Mouse (Mus musculus): ENCODE data around the gene Impg2.

Impg2 gene

DNA sequence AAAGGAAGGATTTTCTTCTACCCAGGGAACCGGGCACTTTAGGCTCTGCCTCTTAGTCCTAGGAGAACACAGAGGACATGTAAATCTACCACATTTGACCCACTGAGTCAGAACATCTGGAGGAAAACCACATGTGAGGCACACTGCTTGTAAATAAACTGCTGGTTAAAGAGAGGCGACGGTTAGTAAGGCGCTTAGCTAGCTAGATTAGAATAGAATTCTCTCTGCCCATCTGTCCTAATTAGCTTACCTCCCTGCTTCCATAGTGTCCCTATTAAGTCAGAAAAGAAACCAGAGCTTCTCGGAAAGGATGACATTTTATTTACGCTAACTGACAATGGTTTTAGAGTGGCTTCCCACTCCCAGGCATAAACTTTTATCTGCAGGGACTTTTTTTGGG is at the start of gene Impg2:
Gene Impg2 (plus strand): TSS at position 263 of the 400 bp plus-strand sequence.
- no peak for DNase-seq (ENCODE audit: low read depth)

DNA sequence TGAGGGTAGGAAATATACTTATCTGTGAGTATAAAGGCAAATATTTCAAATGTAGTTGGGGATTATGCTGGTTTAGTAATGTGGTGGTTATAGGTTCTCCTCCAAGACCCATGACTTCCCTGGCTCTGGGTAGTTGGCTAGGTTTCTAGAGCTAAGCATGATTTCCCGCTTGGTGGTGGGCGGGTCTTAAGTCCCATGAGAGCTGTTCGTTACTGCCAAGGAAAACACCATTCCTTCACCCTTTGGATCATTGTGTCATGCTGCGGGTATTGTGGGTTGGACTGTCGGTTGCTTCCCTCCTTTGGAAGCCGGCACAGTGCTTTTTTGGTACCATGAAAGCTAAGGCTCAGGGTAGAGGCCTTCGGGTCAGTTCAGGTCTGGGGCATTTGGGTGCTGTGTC is 40.6 kb upstream of the Impg2 start:
- DNase-seq (ENCODE audit: low read depth), result no peak

DNA sequence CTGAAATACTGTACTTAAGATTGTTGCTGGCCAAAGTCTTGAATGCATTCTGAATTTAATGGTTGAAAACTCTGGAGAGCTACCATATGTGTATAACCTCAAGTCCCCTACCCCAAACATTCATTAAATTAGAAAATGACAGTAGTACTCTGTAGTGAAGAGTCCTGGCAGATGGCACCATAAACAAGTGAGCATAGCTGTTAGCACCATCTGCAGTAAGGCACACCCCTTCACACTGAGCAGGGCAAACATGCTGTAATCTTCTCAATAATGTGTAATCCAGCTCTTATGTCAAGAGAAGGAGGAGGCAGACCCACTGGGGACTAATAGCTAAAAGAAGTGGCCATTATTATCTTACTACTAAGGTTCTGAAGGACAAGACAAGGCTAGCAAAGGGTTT is 33.9 kb upstream of the Impg2 start:
- no peak for DNase-seq (ENCODE audit: low read depth)

DNA sequence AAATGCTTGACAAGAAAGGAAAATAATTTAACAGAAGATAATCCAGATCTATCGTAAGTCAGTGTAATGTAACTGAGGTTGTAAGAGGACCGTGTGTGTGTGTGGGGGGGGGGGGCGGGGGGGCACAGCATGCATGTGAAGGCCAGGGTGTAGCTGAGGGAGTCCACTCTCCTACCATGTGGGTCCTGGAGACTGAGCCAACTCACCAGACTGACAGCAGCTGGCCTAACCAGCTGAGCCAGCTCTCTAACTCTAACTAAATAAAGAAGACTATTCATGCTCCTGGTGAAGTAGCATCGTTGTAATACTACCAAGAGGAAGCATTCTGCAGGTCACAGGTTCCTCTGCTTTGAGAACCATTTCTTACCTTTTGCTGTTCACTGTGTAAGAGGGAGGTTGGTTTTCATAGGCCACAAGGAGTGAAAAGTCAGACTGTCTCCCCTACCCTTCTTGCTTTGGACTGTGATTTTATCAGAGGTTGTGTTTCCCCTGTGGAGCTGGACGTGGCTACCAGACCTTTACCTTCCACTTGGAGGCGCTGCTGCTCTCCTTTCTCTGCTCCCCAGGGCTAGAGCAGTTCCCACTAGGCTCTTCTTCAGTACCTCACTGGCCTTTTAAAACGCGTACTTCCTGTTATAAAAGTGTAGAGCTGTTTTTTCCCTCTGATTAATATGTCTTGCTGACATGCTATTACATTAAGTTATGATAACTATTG is 28.1 kb upstream of the Impg2 start:
- peak; percentile 7 for DNase-seq (ENCODE audit: low read depth)

DNA sequence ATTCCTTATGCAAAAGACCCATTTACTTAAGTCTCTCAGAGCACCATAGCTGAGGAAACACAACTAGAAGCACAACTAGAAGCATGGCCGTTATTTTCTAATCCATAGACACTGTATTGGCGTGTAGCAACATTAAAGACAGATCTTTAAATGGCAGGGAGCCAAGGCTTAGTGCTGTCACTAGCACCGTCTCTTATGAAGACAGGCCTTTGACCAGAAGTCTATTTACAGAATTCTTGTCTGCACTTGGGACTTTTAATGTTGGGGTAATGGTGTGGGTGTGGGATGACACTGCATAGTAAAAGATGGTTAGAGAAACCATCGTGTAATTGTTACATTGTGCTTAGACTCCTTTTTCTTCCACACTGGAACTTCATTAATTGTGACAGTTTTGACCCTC is 17.2 kb upstream of the Impg2 start:
- no peak for DNase-seq (ENCODE audit: low read depth)

DNA sequence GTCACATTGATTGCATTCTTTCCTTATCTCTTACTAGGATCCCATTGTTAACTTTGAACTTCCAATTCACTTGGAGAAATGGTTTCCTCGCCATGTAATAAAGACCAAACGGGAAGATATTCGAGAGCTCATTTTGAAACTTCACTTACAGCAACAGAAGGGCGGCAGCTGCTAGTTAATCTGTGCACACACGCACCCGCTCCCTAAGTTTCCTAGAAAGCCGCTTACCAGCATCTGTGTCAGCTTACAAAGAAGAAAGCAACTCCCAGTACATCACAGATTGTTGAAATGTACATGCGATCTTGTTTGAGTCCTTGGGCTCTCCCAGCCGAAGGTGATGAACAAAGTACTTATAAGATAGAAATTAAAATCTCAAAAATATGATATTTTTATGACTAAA is 15.9 kb upstream of the Impg2 start:
- DNase-seq (ENCODE audit: low read depth), result no peak

DNA sequence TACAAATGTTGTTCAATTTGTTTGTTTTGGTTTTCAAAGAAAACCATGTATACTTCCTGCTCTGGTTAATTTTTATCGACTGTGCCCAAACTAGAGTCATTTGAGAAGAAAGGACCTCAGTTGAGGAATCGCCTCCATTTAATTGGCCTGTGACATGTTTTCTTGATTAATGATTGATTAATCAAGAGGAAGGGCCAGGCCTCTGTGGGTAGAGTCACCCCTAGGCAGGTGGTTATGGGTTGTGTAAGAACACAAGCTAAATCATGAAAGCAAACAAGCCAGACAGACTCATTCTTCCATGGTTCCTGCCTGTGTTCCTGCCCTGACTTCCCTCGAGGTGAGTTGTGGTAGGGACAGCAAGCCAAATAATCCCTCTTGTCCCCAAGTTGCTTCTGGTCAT is 8.6 kb downstream of the Impg2 start:
- no peak for DNase-seq (ENCODE audit: low read depth)

DNA sequence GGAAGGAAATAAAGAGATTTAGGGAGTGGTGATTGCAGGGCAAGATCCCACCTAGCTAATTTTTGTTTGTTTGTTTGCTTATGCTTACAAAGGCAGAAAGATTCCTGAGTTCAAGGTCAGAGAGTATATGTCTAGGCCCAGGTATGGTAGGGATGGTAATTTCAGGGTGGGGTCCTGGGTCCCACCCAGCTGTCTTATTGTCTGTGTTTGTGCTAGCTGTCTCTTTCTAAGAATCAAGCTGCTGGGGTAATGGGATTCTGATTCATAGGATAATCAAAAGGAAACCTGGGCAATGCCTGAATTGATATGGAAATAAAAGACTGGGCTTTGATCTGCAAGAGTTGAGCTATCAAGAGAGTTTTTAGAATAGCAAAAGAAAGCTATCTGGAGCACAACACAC is 23.6 kb downstream of the Impg2 start:
- DNase-seq (ENCODE audit: low read depth), result no peak

DNA sequence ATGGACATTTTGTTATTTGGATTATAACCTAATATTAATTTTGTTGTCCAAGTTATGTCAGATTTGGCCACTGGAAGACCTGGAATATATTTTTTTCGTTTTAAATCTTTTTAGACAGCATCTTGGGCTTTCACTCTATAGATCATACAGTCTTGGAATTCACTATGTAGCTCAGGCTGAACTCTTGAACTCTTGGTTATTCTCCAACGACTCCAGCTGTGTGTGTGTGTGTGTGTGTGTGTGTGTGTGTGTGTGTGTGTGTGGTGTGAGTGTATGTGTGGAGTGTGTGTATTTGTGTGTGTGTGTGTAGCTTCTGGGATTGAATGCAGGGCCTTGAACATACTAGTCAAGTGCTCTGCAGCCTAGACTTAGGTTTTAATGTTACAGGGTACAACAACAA is 25.3 kb downstream of the Impg2 start:
- no peak for DNase-seq (ENCODE audit: low read depth)

DNA sequence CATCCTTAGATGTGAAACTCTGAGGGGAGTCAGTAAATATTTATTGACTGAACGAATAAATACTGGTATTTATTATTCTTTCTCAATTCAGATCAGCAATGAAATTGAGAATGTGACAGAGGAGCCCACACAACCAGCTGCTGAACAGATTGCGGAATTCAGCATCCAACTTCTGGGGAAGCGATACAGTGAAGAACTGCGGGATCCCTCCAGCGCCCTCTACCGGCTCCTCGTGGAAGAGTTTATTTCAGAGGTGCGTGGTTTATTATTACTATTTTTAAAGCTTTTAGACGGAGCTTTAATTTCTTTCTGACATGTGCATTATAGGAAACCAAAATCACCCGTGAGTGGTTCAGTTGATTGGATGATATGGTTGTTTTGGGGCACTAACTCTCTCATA is 27.2 kb downstream of the Impg2 start:
- peak; percentile 3 for DNase-seq (ENCODE audit: low read depth)

DNA sequence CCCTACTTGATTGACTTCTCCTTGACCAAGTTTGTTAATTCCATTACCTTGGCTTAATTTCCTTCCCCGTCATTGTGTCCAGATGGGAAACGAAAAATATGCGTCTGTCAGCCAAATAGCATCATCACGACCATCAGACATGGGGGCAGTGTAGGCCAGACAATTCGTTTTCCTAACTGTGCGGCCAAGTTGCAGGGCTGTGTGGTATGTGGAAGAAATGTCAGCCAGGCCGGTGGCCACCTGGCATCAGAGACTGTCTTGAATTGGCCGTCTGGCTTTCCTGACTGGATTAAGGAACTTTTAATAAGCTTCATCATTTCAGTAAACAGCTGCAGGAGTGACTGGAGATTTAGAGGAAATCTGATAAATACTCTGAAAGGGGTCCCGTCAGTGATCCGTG is 28.6 kb downstream of the Impg2 start:
- DNase-seq (ENCODE audit: low read depth), result no peak

DNA sequence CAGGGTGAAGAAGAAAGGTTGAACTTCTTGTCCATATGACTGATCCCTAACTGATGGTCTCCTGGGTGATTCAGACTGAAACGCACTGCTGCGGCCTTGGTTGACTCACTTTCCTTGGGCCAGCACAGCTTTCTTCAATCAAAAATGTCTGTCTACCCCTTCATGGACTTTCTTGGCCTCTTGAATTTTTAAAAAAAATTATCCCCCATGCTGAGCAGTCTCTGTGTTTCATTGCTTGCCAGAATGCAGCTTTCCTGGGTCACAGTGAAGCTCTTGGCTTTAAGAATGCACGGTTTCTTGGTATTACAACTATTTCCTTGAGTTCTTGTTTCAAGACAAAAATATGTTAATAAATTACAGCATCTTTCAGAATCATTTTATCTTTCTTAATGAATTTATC is 41.9 kb downstream of the Impg2 start:
- no peak for DNase-seq (ENCODE audit: low read depth)

DNA sequence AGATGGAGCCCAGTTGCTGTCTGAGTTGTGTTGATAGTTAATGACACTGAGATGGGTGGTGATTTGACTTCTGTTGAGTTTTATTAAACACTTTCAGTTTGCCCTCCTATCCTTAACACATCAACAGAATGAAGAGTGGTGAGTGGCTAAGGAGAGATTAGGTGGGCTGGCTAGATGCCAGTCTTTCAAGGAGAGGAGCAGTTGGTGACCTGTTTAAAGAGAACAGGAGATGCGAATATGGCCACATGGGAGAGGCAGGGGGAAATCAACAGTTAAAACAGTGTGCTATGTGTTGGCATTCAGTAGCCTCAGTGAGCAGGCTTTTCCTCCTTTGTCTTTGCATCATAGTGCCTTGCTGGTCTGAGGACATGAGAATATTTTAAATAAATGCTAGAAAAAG is 69.8 kb downstream of the Impg2 start:
- no peak for DNase-seq (ENCODE audit: low read depth)

DNA sequence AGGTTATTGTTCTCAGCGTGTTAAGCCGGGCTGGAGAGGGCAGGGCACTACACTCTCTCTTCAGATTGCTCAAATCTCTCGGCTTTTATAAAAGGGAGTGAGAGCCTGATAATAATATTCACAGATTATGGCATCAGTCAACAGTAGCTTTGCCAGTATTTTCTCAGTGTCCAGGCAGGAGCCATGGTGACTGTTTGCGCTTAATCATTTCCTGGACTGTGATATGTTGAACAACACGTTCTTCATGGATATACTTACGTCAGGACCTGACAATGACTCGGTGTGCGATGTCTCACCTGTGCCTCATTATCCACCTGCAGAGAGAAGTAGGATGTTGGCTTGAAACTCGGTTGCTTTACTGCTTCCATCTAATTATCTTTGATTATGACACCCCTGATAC is 74.9 kb downstream of the Impg2 start:
- DNase-seq (ENCODE audit: low read depth), result no peak

DNA sequence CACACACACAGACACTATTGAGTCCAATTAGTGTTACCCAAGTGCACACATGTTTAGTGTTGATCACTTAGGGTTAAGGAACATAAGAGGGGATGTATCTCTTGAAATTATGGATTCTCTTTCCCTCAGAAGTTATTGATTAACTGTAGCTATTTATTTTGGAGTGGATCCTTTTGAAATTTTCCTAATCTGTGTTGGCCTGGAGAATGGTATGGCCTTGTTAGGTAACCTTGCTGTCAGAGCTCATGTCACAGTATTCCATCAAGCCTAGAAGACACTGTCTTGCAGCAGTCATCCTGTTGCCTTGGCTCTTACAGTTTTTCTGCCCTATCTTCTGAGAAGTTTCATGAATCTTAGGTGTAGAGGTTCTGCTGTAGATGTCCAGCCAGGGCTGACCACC is 75.6 kb downstream of the Impg2 start:
- no peak for DNase-seq (ENCODE audit: low read depth)

DNA sequence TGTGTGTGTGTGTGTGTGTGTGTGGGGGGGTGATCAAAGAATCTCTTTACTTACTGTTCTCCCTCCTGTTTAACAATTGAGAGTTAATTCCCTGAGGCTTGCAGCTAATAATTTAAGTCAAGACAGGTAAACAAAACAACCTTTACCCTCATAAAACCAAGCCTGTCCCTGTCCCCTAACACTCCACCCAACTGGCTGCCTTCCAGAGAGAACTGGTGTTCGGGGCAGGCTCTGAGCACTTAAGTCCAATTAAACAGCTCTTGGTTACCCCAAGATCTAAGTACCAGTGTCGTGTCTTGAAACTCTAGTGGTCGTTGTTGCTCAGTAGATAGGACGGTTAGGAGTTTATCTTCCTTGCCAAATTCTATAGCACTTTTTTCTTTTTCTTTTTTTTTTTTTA is 77.2 kb downstream of the Impg2 start:
- no peak for DNase-seq (ENCODE audit: low read depth)

DNA sequence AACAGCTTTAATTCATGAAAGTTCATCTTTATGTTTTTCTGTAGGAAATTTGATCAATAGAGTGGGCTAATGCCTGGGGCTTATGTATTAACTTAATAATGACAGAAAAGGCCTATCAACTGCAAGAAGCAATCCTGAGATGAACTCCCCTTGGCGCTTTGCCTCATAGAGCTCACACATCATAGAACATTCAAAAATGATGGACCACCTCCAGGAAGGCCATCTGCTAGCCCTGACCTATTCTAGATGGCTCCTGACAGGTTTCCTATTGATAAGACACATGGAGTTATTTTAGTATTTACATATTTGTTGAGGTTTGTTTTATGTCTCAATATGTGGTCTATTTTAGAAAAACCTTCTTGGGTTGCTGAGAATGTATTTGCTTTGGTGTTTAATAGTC is 79.2 kb downstream of the Impg2 start:
- no peak for DNase-seq (ENCODE audit: low read depth)

DNA sequence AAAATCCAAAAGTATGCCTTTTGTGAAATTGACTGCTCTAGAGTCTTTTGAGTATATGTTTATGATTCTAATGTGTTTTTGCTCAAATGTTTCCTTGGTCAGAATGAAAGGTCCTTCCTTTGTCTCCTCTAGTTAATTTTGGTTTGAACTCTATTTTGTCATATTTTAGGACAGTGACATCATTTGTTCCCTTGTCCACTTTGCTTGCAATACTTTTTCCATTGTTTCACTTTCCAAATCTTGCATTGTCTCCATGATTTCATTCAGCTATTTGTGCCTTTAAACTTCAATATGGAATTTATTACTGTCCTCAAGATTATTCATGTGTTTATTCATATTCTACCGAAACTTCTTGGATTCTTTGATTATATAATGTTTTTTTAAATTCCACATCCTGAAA is 79.8 kb downstream of the Impg2 start:
- no peak for DNase-seq (ENCODE audit: low read depth)

DNA sequence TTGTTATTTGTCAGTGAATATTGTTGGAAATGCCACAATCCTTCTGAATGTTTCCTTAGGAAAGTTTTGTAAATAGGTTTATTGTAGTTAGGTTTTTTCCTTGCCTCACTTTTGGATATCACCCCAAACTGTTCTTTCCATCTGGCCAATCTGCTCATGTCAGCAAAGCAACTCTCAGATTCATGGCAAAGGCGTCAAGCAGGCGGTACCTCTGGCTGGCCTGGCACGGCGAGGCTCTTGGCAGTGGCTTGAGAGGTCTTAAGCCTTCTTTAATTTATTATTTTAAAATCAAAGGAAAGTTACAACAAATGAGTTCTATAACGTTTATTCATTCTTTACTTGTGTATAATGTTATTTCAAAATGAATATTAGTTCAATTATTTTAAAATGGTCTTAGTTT is 82.0 kb downstream of the Impg2 start:
- no peak for DNase-seq (ENCODE audit: low read depth)

DNA sequence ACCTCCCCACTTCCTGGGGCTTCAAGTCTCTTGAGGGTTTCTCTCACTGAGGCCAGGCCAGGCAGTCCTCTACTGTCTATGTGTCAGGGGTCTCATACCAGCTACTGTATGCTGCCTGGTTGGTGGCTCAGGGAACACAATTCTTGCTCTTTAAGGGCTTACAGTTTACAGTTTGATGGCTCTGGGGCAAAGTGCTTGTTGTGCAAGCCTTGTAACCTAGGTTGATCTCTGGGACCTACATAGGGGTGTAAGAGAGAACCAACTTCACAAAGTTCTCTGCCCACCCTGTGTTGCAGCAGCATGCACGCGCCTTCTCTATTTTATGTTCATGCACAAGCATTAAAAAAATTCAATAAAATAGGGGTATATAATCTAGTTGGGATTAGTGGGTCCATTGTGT is 82.9 kb downstream of the Impg2 start:
- DNase-seq (ENCODE audit: low read depth), result no peak

DNA sequence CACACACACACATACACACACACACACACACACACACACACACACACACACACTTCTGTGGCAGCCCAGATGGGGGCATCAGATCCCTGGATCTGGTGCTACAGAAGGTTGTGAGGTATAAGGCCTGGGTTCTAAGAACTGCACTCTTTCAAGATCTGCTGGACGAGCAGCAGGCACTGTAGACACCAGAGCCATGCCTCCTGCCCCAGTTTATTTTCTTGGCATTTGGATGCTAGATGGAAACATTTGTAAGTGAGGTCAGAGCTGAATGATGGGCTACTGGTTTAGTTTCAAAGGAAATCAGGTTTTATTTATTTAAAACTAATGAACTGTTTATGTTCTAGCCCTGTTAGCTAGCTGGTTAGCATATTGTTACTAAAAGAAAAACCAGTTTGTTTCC is 90.8 kb downstream of the Impg2 start:
- DNase-seq (ENCODE audit: low read depth), result no peak

DNA sequence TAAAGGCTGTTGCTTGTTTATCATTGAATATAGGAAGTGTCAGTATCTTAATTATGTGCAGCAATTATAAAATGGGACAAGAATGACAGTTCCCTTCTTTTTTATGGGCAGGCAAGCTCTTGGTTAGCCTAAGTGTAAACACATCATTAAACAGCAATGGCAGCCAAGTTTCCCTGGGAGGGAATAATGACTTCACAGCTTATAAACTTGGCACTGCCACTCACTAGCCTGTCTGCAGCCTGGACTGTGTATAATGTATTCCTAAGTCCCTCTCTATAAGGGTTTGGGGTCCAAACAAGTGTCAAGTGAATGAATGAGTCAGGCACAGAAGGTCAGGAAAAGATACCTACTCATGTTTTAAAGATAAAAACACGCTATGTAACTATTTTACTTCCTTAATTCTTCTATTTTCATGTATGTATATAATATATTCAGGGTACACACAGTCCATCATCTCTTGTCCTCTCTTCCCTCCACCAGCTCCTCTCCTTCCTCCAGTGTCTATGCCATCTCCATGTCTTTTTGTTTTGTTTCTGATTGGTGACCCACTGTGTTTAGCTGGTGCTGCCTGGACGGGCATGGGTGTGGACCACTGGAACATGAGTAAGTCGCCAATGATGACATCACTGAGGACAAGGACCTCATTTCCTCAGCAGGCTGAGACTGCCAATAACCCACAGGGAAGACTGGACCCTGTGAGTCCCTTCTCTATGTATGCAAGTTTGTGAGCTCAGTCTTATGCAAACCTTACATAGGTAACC is 92.0 kb downstream of the Impg2 start:
- DNase-seq (ENCODE audit: low read depth), result no peak

DNA sequence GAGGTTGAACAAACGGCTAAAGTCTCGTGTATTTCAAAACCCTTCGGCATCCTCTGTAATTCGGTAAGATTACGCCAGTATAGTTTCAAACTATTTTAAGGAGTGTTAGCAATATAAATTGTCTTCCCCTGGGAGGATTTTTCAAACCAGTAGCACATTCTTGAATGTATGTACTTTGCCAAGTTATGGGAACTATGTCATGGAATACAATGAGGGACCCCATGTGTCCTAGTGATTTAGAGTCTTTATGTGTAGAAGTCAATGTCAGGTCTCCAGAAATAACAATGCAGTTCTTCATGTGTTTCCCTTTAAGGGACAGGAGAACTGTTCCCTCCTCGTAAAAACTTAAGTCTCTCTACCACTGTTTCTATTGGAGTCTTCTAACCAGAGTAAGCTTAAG is 94.1 kb downstream of the Impg2 start:
- DNase-seq (ENCODE audit: low read depth), result no peak

DNA sequence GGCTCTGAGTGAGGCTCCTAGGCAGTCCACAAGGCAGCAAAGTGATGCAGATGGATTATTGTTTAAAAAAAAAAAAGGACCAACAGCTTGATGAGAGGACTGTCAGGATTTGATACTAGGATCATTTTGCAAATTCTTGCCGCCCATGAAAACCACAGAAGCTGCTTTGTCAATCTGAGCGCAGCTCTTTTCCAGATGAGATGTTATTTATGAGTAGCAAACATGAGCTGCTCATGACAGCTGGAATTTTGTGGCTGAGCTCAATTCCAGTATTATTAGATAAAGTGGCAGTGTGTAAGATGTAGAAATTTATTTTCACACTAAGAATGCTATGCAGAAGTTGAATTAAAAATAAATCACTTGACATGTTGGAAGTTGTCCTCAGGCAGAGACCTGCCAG is 94.7 kb downstream of the Impg2 start:
- DNase-seq (ENCODE audit: low read depth), result no peak

Data from c-Kit-positive CD71-negative TER-119-negative erythroid progenitor cells, embryonic 14.5 days (primary cell).